Mouse (Mus musculus): ENCODE measurements around the gene Sptbn4.

Gene Sptbn4

GRCm38 (mm10) chr7:27433349-27433748, 14.1 kb downstream of the Sptbn4 start:
- no peak for DNase-seq (ENCODE audit: low read depth)

GRCm38 (mm10) chr7:27429135-27429534, 18.4 kb downstream of the Sptbn4 start:
- peak; percentile 15 for DNase-seq (ENCODE audit: low read depth)

- no peak for DNase-seq (ENCODE audit: low read depth)
Observed at GRCm38 (mm10) chr7:27428002-27428401, 19.5 kb downstream of the Sptbn4 start.

GRCm38 (mm10) chr7:27427387-27427786, 20.1 kb downstream of the Sptbn4 start:
- no peak for DNase-seq (ENCODE audit: low read depth)

DNA sequence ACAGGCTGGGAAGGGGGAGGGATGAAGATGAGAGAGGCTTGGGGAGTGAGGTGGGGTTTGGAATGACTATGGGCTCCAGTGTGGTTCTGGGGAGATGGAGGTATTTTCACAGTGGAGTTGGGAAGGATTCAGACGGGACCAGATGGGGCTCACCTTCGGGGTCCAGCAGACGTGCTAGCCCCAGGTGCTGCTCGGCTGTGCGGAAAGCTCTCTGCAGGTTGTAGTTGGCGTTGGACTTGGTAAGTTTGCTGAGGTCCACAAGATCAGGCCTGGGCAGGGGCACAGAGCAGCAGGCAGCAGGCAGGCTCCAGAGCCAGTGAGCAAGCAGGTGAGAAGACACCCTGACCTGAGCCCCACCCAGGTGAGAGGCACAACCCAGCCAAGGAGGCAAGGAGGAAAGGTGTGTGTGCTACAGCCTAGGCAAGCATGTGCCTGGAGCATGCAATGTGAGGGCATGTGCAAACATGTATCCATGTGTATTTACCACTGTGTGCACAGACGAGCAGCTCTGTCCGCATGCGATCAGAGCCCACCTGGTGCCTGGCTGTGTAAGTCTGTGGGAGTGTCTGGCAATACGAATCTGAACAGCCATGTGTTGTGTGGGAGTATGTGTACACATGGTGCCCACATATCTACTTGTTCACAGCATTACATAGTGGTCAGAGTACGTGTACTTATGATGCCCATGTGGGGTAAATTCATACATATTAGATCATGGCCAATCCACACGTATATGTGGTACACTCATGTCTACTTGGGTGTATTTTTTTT, 23.7 kb downstream of the Sptbn4 start:
- no peak for DNase-seq (ENCODE audit: low read depth)

- peak; percentile 19 for DNase-seq (ENCODE audit: low read depth)
Observed at GRCm38 (mm10) chr7:27419101-27419500, 28.4 kb downstream of the Sptbn4 start.

GRCm38 (mm10) chr7:27417151-27417550, 30.3 kb downstream of the Sptbn4 start:
- no peak for DNase-seq (ENCODE audit: low read depth)

DNA sequence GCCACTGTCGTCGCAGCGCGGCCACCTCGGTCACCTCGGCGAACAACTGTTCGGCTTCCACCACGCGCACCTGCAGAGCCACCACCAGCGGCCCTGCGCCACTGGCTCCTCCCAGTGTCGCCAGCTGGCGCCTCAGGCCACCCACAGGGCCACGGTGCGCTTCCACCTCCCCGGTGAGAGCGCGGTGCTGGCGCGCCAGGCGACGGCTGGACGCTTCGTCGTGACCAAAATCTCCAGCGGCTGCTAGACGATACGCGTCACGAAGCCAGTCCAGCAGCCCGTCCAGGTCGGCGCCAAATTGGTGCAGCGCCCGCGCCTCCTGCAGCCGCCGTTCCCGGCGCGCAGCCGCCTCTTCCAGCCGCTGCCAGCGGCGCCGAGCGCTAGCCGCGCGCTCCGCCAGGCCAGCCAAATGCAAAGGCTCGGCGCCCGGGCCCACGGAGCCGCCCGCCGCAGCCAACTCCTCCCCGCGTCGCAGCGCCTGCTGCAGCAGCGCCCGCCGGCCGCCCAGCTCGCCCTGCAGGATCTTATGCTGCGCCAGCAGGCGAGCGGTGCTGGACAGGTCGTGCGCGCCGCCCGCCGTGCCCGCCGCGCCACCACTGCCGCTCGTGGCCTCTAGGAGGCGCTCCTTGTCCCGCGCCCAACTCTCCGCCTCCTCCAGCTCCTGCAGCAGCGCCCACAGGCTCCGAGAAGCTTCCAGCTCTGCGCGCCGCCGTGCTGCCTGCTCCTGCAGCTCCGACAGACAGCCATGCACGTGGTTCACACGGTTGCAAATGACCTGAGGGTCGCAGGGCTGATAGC, 38.9 kb downstream of the Sptbn4 start:
- no peak for DNase-seq (ENCODE audit: low read depth)

DNA sequence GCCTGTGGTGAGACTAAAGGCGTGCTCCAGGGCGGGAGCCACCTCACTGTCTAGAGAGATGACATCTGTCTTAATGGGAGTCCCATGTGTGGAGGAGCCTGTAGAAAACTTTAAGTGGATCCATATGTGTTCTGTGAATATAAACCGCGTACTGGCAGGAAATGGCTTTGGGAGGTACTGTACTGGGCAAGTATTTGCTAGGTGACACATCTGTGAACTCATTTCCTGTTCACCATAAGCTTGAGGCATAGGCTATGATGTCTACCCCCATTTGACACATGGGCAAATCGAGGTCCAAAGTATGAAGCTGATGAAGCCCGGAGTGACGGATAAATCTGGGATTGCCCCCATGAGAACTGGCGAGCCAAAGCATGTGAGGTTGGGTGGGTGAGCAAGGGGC, 39.7 kb downstream of the Sptbn4 start:
- peak; percentile 14 for DNase-seq (ENCODE audit: low read depth)

GRCm38 (mm10) chr7:27406481-27406880, 41.0 kb downstream of the Sptbn4 start:
- DNase-seq (ENCODE audit: low read depth): peak; percentile 22

- no peak for DNase-seq (ENCODE audit: low read depth)
Observed at GRCm38 (mm10) chr7:27404203-27404942, 43.1 kb downstream of the Sptbn4 start.

DNA sequence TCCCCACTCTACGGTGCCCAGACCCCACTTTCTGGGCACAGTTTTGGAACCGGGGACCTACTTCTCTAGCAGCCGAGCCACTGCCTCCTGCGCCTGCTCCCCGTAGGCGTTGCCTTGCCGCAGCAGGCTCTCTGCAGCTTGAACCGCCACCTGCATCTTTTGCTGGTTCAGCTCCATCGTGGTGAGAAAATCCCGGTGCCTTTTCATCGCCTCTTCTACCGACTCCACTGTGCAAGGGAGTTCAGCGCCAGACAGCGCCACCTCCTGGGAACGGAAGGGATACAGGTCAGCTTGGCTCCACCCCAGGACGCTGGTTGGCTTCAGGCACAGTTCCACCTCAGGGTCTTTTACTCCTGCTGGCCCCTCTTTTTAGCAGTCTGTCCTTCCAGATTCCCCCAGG, 44.8 kb downstream of the Sptbn4 start:
- DNase-seq (ENCODE audit: low read depth): peak; percentile 40

- DNase-seq (ENCODE audit: low read depth): no peak
Observed at GRCm38 (mm10) chr7:27400545-27400944, 46.9 kb downstream of the Sptbn4 start.

DNA sequence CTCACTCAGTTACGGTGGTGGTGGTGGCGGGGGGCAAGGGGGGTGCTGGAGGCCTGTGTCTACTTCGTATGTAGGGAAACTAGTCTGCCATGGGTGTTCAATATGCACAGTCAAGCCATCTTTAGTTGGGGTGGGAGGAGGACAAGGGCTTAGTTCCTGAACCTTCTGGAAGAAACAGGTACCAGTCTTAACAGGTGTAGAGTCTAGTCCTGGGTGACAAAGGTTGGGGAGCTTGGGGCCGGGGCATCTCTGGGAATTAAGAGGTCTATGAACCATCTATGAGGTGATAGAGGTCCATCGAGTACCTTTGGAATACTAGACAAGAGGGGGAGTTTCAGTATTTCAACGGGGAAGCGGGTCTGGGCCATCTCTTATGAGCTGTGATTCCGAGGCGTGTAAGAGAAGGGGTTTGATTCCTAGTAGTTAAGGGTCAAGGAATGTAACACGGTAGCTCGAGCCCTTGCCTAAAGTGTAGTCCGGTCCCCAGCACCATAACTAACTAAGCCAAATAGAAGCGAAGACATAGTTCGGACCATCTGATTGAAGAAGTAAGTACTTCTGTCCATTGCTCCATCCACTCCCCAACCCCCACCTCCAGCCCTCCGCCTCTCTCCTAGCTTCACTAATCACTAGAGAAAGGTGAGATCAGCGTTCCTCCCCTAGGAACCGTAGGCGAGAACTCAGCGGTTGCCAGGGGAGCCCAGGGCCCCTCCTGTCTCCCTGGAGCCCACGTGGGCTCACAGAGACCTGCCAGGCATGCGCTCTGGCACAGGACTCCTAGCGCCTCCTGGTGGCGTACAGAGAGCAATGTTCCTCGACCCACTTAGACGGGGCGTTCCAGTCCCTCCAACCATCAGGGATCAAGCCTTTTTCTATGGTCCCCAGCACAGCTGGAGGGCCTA, 50.2 kb downstream of the Sptbn4 start:
- DNase-seq (ENCODE audit: low read depth): peak; percentile 77

DNA sequence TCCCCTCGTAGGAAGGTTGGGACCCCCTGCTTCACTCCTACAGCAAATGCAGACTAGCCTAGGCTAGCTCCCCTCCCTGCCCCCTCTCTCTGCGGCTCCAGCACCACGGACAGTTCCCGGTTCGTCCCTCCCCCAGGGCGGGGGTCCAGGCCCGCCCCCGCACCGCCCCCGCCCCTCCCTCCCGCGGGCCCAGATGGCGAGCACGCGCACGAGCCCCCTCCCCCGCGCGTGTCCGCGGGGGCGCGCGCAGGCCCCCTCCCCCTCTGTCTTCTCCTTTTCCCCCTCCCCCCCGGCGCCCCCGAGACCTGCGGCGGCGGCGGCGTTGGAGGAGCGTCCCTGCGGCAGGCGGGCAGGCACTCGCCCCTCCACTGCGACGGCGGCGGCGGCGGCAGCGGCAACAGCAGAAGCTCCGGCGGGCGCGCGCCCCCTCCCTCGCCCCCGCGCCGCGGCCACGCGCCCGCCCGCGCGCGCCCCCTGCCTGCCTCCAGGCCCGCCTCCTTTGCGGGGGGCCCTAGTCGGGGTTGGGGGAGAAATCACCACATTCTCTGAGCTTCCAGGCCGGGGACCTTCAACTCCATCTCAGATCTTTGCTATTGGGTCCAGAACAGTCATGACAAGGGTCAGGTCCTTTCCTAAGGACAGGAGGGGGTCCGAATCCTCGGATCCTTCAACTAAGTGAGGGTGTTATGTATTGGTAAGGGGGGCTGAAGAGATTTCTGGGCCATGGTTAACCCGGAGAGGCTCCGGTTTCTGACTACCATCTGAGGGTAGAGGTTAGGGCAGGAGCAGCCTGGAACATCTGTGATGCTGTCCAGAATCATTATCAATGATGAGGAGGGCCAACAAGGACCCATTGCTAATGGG, 51.1 kb downstream of the Sptbn4 start:
- DNase-seq (ENCODE audit: low read depth): peak; percentile 39

GRCm38 (mm10) chr7:27395521-27396183, 51.8 kb downstream of the Sptbn4 start:
- no peak for DNase-seq (ENCODE audit: low read depth)

- no peak for DNase-seq (ENCODE audit: low read depth)
Observed at GRCm38 (mm10) chr7:27391416-27391815, 56.1 kb downstream of the Sptbn4 start.

DNA sequence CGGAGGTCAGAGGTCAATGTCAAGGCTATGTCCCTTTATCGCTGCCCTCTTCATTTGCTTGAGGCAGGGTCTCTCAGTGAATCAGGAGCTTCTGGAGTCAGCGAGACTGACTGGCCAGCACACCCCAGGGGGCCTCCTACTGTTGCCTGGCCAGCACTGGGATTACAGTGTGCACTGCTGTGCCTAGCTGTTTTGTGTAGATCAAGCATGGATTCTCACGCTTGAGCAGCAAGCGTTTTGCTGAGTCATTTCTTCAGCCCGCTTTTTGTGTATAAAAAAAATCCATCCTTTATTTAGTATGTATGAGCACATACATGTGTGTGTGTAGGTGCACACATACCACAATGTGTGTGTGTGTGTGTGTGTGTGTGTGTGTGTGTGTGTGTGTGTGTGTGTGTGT, 58.3 kb downstream of the Sptbn4 start:
- DNase-seq (ENCODE audit: low read depth): peak; percentile 17

DNA sequence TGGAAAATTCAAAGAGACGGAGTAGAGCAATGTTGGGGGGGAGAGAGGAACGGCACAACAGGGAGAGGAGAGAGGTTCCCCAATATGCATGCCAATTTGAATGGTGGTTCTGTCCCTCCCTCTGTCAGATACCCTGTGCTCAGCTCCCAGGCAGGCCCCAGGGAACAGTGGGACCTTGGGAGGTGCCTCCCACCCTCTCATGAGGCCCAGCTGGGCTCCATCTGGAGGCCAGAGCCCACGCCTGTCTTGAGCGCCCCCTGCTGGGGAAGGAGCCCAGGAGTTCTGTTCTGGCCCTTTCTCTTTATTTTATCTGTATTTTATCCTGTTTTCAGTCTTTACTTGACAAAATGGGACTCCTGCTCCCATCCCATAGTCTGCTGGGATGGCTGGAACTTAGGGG, 62.8 kb downstream of the Sptbn4 start:
- DNase-seq (ENCODE audit: low read depth): peak; percentile 66

- DNase-seq (ENCODE audit: low read depth): no peak
Observed at GRCm38 (mm10) chr7:27384134-27384533, 63.4 kb downstream of the Sptbn4 start.
